Mouse (Mus musculus) liver, postnatal 0 days (tissue): ENCODE results near the gene Ern1. TPM values are rescaled to one million over a fixed set of nuclear protein-coding genes. Genes with fewer than 3 reads are reported as not detected.
"Not testable (repeated sequence)": the region's sequence is repeated elsewhere in the genome, so short reads cannot be mapped to it uniquely, and the experiment has no call there.

ENCODE experiments used
- ATAC-seq: fragments of 200-750 bp; cut with Nextera tagmentation; 2 replicates; pipeline ENCODE4 v1.8.0; 2017; ENCODE audit warnings: mild to moderate bottlenecking, moderate library complexity
- DNase-seq: peaks from one replicate; pipeline ENCODE4 v3.0.0-alpha.2; 2016
- H3K27ac ChIP-seq: fragments of 300-500 bp; sonication (generic); 2 replicates; pipeline ENCODE4 v1.5.1; 2014; ENCODE audit warnings: antibody characterized with exemption, moderate library complexity, mild to moderate bottlenecking, low read depth
- H3K27me3 ChIP-seq: fragments of 300-500 bp; sonication (generic); 2 replicates; pipeline ENCODE4 v1.6.1; 2014; ENCODE audit warnings: low read length, control low read depth, mixed read lengths; ENCODE audit not compliant: insufficient read depth
- H3K36me3 ChIP-seq: fragments of 300-500 bp; sonication (generic); replicated peaks from 2 replicates; pipeline ENCODE4 v1.6.1; 2014; ENCODE audit warnings: mild to moderate bottlenecking, control low read depth, low read length, moderate library complexity, mixed read lengths; ENCODE audit not compliant: insufficient read depth
- H3K4me1 ChIP-seq: fragments of 300-500 bp; sonication (generic); 2 replicates; pipeline ENCODE4 v1.6.1; 2014; ENCODE audit warnings: antibody characterized with exemption, mild to moderate bottlenecking, control low read depth; ENCODE audit not compliant: insufficient read depth
- H3K4me2 ChIP-seq: fragments of 300-500 bp; sonication (generic); 2 replicates; pipeline ENCODE4 v1.6.1; 2014; ENCODE audit warnings: low read depth, mild to moderate bottlenecking, low read length, moderate library complexity, mixed read lengths
- H3K4me3 ChIP-seq: fragments of 300-500 bp; sonication (generic); 2 replicates; pipeline ENCODE4 v1.5.1; 2014; ENCODE audit warnings: low read depth, low read length
- H3K9ac ChIP-seq: fragments of 300-500 bp; sonication (generic); replicated peaks from 2 replicates; pipeline ENCODE4 v1.6.1; 2014; ENCODE audit warnings: mild to moderate bottlenecking, moderate library complexity
- H3K9me3 ChIP-seq: fragments of 300-500 bp; sonication (generic); 2 replicates; pipeline ENCODE4 v1.6.1; 2016; ENCODE audit warnings: mild to moderate bottlenecking, control low read depth, low read length, mixed read lengths
- CTCF ChIP-seq: sonication (generic); IDR thresholded peaks from 2 replicates; pipeline ENCODE4 v1.5.1; 2016; ENCODE audit warnings: antibody characterized with exemption, low read depth
- EP300 ChIP-seq: IDR thresholded peaks from 2 replicates; pipeline ENCODE4 v1.6.1; 2016; ENCODE audit warnings: antibody characterized with exemption, low read depth, mild to moderate bottlenecking
- WGBS: fragments of 180-500 bp; shearing (Covaris S2); extraction: QIAGEN DNeasy Blood & Tissue Kit; methylation state at CpG from one replicate; pipeline ENCODE4 v1.1.7; 2014; ENCODE audit not compliant: insufficient replicate concordance; 5-methylcytosine and 5-hydroxymethylcytosine counted together
- polyA plus RNA-seq: library from polyadenylated mRNA; unstranded; fragments of >200 nt; fragmentation: Nextera tagmentation; extraction: Ambion mirVana; gene quantifications from 2 replicates; pipeline ENCODE4 v1.2.1, GENCODE M21; 2015

Gene Ern1
- polyA plus RNA-seq, 1 experiment from 2014 or later: 2.9 TPM

GRCm38 (mm10) chr11:106492984-106493669 is 5.5 kb upstream of the Ern1 start:
- Histone ChIP-seq H3K27me3 (no peaks in the 10 kb centered on the region), H3K4me3 (no peak overlapping the region), H3K36me3 (no peaks in the 10 kb centered on the region), H3K4me2 (no peak overlapping the region), H3K9ac (no peak overlapping the region), H3K4me1 (peaks cover 11% of the 10 kb centered on the region), H3K9me3 (no peaks in the 10 kb centered on the region), H3K27ac (peak overlapping the region; percentile 77)
- DNase-seq (no peak), ATAC-seq (peak; percentile 81)
- WGBS: 60% methylated on average over 7 of the region's 7 CpGs
- TF ChIP-seq EP300: peak; percentile 73
- TF ChIP-seq CTCF: no peak

GRCm38 (mm10) chr11:106491393-106491792 is 3.7 kb upstream of the Ern1 start:
- ATAC-seq: no peak
- DNase-seq: peak; percentile 57
- H3K4me2 ChIP-seq: no peak overlapping the region
- H3K9me3 ChIP-seq: no peaks in the 10 kb centered on the region
- no peaks in the 10 kb centered on the region for H3K27me3 ChIP-seq
- WGBS: 1% methylated on average over 3 of the region's 3 CpGs
- peak; percentile 84 for TF ChIP-seq CTCF
- TF ChIP-seq EP300: no peak
- H3K9ac ChIP-seq: no peak overlapping the region
- H3K4me1 ChIP-seq: peaks cover 14% of the 10 kb centered on the region
- no peaks in the 10 kb centered on the region for H3K36me3 ChIP-seq
- H3K27ac ChIP-seq: peak overlapping the region; percentile 62; the same call in 1 of the 2 replicates
- H3K4me3 ChIP-seq: no peak overlapping the region

- not testable (repeated sequence) for H3K27ac ChIP-seq, H3K4me3 ChIP-seq, H3K4me2 ChIP-seq, H3K36me3 ChIP-seq, ATAC-seq, DNase-seq, H3K27me3 ChIP-seq, H3K9ac ChIP-seq, H3K9me3 ChIP-seq
- WGBS: 77% methylated on average over 6 of the region's 6 CpGs
- H3K4me1 ChIP-seq: peaks cover 15% of the 10 kb centered on the region
Observed at GRCm38 (mm10) chr11:106490600-106490999, 2.9 kb upstream of the Ern1 start.

- H3K9ac ChIP-seq: no peak overlapping the region
- no peak for TF ChIP-seq EP300
- TF ChIP-seq CTCF: no peak
- H3K4me1 ChIP-seq: peaks cover 20% of the 10 kb centered on the region
- DNase-seq (no peak), ATAC-seq (no peak)
- no peaks in the 10 kb centered on the region for H3K9me3 ChIP-seq
- H3K27me3 ChIP-seq: no peaks in the 10 kb centered on the region
- H3K4me2 ChIP-seq: no peak overlapping the region
- 63% methylated on average over 10 of the region's 10 CpGs for WGBS
- no peaks in the 10 kb centered on the region for H3K36me3 ChIP-seq
- no peak overlapping the region for H3K4me3 ChIP-seq
- H3K27ac ChIP-seq: no peak overlapping the region
Observed at GRCm38 (mm10) chr11:106490057-106490456, 2.4 kb upstream of the Ern1 start.

DNA sequence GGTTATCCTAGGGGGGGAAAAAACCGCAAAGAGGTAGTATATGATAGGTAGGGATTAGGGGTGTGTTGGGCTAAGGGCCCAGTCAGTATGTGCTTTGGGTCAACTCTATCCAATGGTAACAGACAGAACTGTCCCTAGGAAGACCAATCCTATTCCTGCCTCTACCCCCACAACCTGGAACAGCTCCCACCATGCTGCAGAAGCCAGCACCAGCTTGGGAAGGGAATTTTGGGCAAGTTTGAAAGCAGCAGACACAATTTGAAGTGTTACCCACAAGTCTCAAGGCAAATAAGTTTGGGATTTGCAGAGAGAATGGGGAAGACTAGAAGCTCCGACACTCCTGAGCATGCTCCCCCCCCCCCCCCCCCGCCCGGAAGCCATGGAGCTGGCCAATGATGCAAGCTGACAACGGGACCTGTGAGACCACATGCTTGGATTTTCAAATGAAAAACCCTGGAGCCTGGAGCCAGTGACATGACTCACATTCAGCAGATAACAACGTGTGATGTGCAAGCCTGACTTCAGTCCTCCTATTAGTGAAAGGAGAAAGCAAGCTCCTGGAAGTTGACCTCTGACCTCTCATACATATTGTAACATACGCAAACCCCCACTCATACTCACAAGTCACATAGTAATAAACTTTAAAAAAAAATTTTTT is 1.5 kb upstream of the Ern1 start:
- H3K27me3 ChIP-seq: no peaks in the 10 kb centered on the region
- H3K4me2 ChIP-seq: no peak overlapping the region
- peak overlapping the region; percentile 98 for H3K27ac ChIP-seq
- no peaks in the 10 kb centered on the region for H3K36me3 ChIP-seq
- H3K4me3 ChIP-seq: no peak overlapping the region
- H3K4me1 ChIP-seq: peaks cover 21% of the 10 kb centered on the region
- H3K9me3 ChIP-seq: no peaks in the 10 kb centered on the region
- TF ChIP-seq EP300 (no peak), CTCF (no peak)
- WGBS: 45% methylated on average over 7 of the region's 7 CpGs
- DNase-seq (no peak), ATAC-seq (no peak)
- no peak overlapping the region for H3K9ac ChIP-seq

DNA sequence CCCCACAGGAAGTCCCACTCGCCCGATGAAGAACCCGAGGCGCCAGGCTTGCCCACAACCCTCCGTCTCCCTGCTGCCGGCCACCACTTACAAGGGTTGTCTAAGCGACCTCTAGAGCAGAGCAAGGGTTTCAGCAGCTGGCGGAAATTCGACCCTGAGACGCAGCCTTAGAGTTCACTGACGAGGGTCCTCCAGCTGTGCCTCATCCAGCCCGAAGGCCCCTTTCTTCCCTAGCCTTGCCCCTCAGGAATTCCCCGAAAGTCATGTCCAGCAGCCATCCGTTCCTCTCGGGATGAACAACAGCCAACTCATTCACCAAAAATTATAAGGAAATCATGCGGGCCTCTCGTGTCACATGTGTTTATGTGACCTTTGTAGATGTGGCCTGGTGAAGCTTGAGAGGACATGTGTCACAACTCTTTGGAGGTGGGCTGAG is 492 bp upstream of the Ern1 start:
- H3K9ac ChIP-seq: peak overlapping the region; percentile 99
- no peaks in the 10 kb centered on the region for H3K27me3 ChIP-seq
- ATAC-seq (peak; percentile 9), DNase-seq (no peak)
- peaks cover 20% of the 10 kb centered on the region for H3K4me1 ChIP-seq
- H3K9me3 ChIP-seq: no peaks in the 10 kb centered on the region
- H3K4me2 ChIP-seq: peak overlapping the region; percentile 93
- H3K4me3 ChIP-seq: peak overlapping the region; percentile 100
- no peaks in the 10 kb centered on the region for H3K36me3 ChIP-seq
- TF ChIP-seq EP300 (no peak), CTCF (no peak)
- H3K27ac ChIP-seq: peak overlapping the region; percentile 98
- 10% methylated on average over 17 of the region's 17 CpGs for WGBS
